Mouse (Mus musculus): Measurements from ENCODE around the gene Klhl8. TPM values are rescaled to one million over a fixed set of nuclear protein-coding genes. Genes with fewer than 3 reads are reported as not detected.

Klhl8 gene
- polyA plus RNA-seq, 1 experiment = 9.4 TPM

DNA sequence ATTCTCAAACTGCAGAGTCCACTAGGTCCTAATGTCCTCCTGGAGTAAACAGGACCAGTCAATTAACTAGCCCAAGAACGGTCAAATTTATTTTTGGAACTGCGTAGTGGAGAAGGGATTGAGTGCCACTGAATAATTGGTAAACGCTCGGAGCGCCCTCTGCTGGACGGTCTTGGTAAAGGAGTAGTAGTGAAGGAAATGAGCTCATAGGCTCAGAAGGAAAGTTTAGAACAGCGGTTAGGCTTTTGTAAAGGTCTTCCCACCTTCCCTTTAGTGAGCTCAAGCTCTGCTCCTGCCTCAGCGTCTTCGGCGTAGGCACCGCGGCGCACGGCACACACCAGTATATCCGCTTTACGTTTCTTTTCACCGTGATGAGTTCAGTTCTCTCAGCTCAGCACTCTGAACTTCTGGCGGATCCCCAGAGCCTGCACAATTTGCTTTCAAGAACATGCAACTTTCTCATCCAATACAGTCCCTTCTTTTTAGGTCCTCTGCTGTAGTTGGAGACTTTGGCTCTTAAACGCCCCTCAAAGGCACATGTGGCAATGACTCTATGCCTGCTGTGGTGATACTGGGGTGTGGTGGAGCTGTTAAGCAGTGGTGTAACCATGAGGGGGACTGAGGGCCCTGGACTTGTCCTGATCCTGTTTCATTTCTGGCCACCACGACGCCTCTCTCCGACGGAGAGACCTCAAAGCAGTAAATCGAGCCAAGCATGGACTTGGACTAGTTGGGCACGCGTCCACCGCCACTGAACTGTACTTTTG lies 16.6 kb upstream of the Klhl8 start:
- peaks cover 6% of the 10 kb centered on the region for H3K4me1 ChIP-seq (replicated peaks; ENCODE audit: control insufficient read depth, insufficient read depth, low read length)
- no peaks in the 10 kb centered on the region for H3K27me3 ChIP-seq (ENCODE audit: control insufficient read depth, insufficient read depth, low read length)
- peak; percentile 90 for DNase-seq
- H3K36me3 ChIP-seq (ENCODE audit: control insufficient read depth, insufficient read depth, low read length) = no peaks in the 10 kb centered on the region
- TF ChIP-seq CTCF (IDR thresholded peaks at IDR 0.05; ENCODE audit: borderline replicate concordance, control insufficient read depth, extremely low read depth, insufficient read depth, low read length, poor library complexity) (peak; percentile 41; the same call in 1 of the 2 replicates), POLR2A (IDR thresholded peaks at IDR 0.05; ENCODE audit: control insufficient read depth, extremely low read depth, insufficient read depth, low read length, poor library complexity) (no peak)
- H3K4me3 ChIP-seq (ENCODE audit: control insufficient read depth, insufficient read depth, low read length) = peak overlapping the region; percentile 21
- 26% methylated on average over 27 of the region's 27 CpGs for WGBS
- H3K27ac ChIP-seq (ENCODE audit: control insufficient read depth, insufficient read depth, low read length) = peak overlapping the region; percentile 10; the same call in 1 of the 2 replicates

DNA sequence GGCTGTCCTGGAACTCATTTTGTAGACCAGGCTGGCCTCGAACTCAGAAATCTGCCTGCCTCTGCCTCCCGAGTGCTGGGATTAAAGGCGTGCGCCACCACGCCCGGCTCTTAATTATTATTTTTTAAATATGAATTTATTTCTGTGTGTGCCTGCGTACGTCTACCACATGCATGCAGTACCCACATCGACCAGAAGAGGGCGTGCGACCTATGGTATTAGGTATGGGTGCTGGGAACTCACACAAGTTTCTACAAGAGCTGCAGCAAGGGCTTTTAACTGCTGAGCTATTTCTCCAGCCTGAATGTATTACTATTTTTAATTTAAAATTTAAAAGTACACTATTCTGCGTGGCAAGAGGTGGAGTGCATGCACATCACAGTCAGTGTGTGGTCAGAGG lies 15.3 kb upstream of the Klhl8 start:
- no peaks in the 10 kb centered on the region for H3K36me3 ChIP-seq (ENCODE audit: control insufficient read depth, insufficient read depth, low read length)
- TF ChIP-seq CTCF (IDR thresholded peaks at IDR 0.05; ENCODE audit: borderline replicate concordance, control insufficient read depth, extremely low read depth, insufficient read depth, low read length, poor library complexity) = no peak
- TF ChIP-seq POLR2A (IDR thresholded peaks at IDR 0.05; ENCODE audit: control insufficient read depth, extremely low read depth, insufficient read depth, low read length, poor library complexity) = no peak
- DNase-seq = peak; percentile 27
- H3K27ac ChIP-seq (ENCODE audit: control insufficient read depth, insufficient read depth, low read length) = no peak overlapping the region
- WGBS = 72% methylated on average over 12 of the region's 12 CpGs
- no peaks in the 10 kb centered on the region for H3K27me3 ChIP-seq (ENCODE audit: control insufficient read depth, insufficient read depth, low read length)
- H3K4me3 ChIP-seq (ENCODE audit: control insufficient read depth, insufficient read depth, low read length) = no peak overlapping the region
- peaks cover 6% of the 10 kb centered on the region for H3K4me1 ChIP-seq (replicated peaks; ENCODE audit: control insufficient read depth, insufficient read depth, low read length)

DNA sequence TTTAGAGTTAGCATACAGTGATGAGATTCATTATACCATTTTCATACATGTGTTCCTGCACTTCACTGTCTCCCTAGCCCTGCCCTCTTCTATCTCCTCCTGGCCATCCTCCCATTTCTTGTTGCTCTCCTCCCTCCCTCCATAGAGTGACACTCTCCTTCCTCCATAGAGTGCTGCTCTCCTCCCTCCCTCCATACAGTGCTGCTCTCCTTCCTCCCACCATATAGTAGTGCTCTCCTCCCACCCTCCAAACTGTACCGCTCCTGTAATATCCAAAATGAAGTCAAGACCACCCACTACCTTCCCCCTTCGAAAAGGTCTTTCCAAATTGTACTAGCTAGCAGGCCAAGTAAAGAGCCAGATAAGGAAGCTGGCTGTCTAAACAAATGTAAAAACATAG lies 12.7 kb upstream of the Klhl8 start:
- Histone ChIP-seq H3K36me3 (ENCODE audit: control insufficient read depth, insufficient read depth, low read length) (no peaks in the 10 kb centered on the region), H3K4me3 (ENCODE audit: control insufficient read depth, insufficient read depth, low read length) (no peak overlapping the region), H3K4me1 (replicated peaks; ENCODE audit: control insufficient read depth, insufficient read depth, low read length) (peaks cover 6% of the 10 kb centered on the region), H3K27ac (ENCODE audit: control insufficient read depth, insufficient read depth, low read length) (no peak overlapping the region), H3K27me3 (ENCODE audit: control insufficient read depth, insufficient read depth, low read length) (no peaks in the 10 kb centered on the region)
- WGBS = 93% methylated on average over 2 of the region's 2 CpGs
- no peak for DNase-seq
- TF ChIP-seq POLR2A (IDR thresholded peaks at IDR 0.05; ENCODE audit: control insufficient read depth, extremely low read depth, insufficient read depth, low read length, poor library complexity) = no peak
- TF ChIP-seq CTCF (IDR thresholded peaks at IDR 0.05; ENCODE audit: borderline replicate concordance, control insufficient read depth, extremely low read depth, insufficient read depth, low read length, poor library complexity) = no peak

DNA sequence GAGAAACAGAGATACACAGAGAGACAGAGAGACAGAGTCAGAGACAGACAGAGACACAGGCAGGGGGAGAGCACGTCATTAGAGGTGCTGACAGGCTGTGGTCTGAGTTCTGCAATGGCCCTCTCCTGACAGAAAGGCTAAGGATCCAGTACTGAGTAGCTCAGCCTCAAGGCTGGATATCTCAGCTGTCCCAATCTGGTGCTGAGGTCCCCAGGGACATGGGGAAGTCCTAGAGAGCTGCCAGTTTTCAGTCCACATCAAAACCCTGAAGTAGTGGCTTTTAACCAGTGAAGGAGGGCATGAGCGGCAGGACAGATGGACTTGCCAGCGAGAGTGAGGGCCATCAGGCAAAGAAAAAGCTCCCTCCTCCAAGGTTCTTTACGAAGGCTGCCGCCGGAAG lies 12.0 kb upstream of the Klhl8 start:
- H3K36me3 ChIP-seq (ENCODE audit: control insufficient read depth, insufficient read depth, low read length) = no peaks in the 10 kb centered on the region
- 94% methylated on average over 6 of the region's 6 CpGs for WGBS
- H3K27ac ChIP-seq (ENCODE audit: control insufficient read depth, insufficient read depth, low read length) = no peak overlapping the region
- H3K4me3 ChIP-seq (ENCODE audit: control insufficient read depth, insufficient read depth, low read length) = no peak overlapping the region
- DNase-seq = no peak
- H3K27me3 ChIP-seq (ENCODE audit: control insufficient read depth, insufficient read depth, low read length) = no peaks in the 10 kb centered on the region
- no peak for TF ChIP-seq CTCF (IDR thresholded peaks at IDR 0.05; ENCODE audit: borderline replicate concordance, control insufficient read depth, extremely low read depth, insufficient read depth, low read length, poor library complexity)
- TF ChIP-seq POLR2A (IDR thresholded peaks at IDR 0.05; ENCODE audit: control insufficient read depth, extremely low read depth, insufficient read depth, low read length, poor library complexity) = no peak
- peaks cover 6% of the 10 kb centered on the region for H3K4me1 ChIP-seq (replicated peaks; ENCODE audit: control insufficient read depth, insufficient read depth, low read length)

DNA sequence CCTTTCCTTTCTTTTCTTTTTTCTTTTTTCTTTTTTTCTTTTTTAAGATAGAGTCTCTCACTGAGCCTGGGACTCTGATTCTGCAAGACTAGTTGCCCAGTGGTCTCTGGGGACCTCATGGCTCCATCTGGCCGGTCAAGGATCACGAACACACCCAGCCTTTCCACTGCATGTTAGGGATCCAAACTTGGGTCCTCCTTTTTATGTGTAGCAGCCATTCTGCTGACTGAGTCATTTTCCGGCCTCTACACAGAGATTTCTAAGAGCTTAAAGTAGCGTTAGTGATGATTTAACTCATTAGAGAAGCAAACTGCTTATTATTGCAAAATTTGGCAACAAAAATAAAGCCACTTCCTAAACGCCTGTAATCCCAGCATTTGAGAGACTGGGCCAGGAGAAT lies 11.4 kb upstream of the Klhl8 start:
- H3K27ac ChIP-seq (ENCODE audit: control insufficient read depth, insufficient read depth, low read length) = no peak overlapping the region
- 93% methylated on average over 5 of the region's 5 CpGs for WGBS

DNA sequence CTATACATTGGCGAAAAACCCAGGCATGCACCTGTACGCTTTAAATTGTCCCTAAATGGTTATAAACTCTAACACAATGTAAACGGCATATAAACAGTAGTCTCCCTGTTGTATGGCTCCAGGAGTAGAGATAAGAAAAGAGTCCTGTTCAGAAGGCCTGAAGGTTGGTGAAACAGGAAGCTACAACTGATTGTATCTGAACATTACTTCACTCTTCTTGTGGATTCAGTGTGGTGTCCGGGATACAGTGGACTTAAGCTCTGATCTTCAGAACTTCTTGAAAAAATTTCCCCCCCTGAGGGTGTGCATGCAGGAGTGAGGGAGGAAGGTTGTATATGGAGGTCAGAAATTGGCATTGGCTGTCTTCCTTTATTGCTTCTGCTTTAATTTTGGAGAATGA lies 8.4 kb upstream of the Klhl8 start:
- WGBS = 78% methylated on average over 4 of the region's 4 CpGs

More for the DNA sequence above, 11.4 kb upstream of the Klhl8 start:
- Histone ChIP-seq H3K36me3 (ENCODE audit: control insufficient read depth, insufficient read depth, low read length) (no peaks in the 10 kb centered on the region), H3K4me1 (replicated peaks; ENCODE audit: control insufficient read depth, insufficient read depth, low read length) (no peaks in the 10 kb centered on the region), H3K27me3 (ENCODE audit: control insufficient read depth, insufficient read depth, low read length) (no peaks in the 10 kb centered on the region), H3K4me3 (ENCODE audit: control insufficient read depth, insufficient read depth, low read length) (no peak overlapping the region)
- no peak for TF ChIP-seq CTCF (IDR thresholded peaks at IDR 0.05; ENCODE audit: borderline replicate concordance, control insufficient read depth, extremely low read depth, insufficient read depth, low read length, poor library complexity)
- TF ChIP-seq POLR2A (IDR thresholded peaks at IDR 0.05; ENCODE audit: control insufficient read depth, extremely low read depth, insufficient read depth, low read length, poor library complexity) = no peak
- no peak for DNase-seq

More for the DNA sequence above, 8.4 kb upstream of the Klhl8 start:
- no peaks in the 10 kb centered on the region for H3K36me3 ChIP-seq (ENCODE audit: control insufficient read depth, insufficient read depth, low read length)
- H3K4me3 ChIP-seq (ENCODE audit: control insufficient read depth, insufficient read depth, low read length) = no peak overlapping the region
- DNase-seq = no peak
- no peaks in the 10 kb centered on the region for H3K4me1 ChIP-seq (replicated peaks; ENCODE audit: control insufficient read depth, insufficient read depth, low read length)
- TF ChIP-seq CTCF (IDR thresholded peaks at IDR 0.05; ENCODE audit: borderline replicate concordance, control insufficient read depth, extremely low read depth, insufficient read depth, low read length, poor library complexity) (no peak), POLR2A (IDR thresholded peaks at IDR 0.05; ENCODE audit: control insufficient read depth, extremely low read depth, insufficient read depth, low read length, poor library complexity) (no peak)
- no peak overlapping the region for H3K27ac ChIP-seq (ENCODE audit: control insufficient read depth, insufficient read depth, low read length)
- H3K27me3 ChIP-seq (ENCODE audit: control insufficient read depth, insufficient read depth, low read length) = no peaks in the 10 kb centered on the region
